Mouse (Mus musculus) retina, postnatal 1 day (tissue): ENCODE data around the gene Gm281.
"Not testable (repeated sequence)": the region's sequence is repeated elsewhere in the genome, so short reads cannot be mapped to it uniquely, and the experiment has no call there.

Experiments used
- DNase-seq: peaks from one replicate; pipeline ENCODE4 v3.0.0-alpha.2; 2012

The Gm281 gene

DNA sequence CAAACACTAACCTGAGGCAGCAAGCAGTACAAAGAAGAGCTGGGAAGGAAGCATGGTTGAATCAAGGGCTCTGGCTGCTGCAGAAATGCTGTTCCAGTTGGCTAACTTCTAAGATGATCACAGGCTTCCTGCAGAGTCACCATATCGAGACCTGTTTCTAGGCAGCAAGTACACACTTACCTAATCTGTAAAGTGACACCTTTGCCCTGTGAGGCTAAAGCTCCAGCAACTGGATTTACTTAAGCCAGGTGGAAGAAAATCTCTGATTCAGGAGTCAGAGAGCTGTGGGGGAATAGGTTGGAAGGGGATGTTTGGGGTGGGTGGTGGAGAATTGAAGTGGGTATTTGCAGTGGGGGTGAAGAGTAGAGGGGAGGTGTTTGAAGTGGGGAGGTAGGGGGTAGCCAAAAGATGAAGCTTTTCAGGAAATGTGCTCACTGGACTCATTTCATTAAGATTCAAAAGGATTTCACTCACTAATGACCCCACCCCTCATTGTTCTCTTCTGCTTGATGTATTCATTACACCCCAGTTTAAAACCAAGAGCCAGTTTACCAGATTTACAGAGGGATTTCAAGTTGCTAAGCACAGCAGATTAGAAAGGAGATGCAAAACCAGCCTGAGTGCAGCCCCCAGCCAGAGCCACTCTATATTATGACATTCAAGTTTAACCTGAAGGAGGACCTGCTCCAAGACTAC, at the start of gene Gm281:
TSS of gene Gm281 (minus strand) at position 92 of the 696 bp plus-strand sequence.
- no peak for DNase-seq

DNA sequence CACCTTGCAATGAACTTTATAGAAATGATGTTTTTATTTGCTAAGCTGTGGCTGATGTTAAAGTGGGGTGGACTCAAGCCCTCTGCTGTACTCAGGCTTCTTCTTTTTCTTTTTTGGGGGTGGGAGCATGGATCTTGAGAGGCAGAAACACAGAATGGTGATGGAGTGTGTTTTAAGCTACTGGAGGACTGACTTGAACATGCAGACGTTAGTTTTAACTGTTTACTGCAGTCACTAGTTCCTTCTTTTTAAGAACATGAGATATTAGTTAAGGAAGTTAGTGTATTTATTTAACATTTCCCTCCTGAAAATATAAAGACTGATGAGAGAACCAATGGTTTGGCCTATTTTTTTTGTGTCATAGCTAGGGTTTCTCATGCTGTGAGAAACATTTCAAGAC, 49.2 kb upstream of the Gm281 start:
- DNase-seq = no peak

DNA sequence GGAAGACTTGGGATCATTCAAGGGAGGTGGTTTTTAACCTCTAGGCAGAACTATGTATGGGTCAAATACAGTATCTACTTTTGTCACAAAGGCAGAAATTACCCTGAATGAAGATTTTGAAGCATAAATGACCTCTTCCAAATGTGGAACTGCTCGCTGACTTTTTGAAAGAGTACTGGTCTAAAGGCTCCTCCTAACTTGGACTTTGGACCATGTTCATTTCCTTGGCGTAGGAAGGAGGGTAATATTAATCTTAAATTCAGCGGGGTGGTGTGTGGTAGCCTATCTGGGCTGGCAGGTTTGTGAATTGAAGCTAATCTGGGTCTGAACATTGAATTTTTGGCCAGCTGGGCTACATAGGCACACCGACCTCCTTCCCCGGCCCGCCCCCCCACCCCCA, 48.2 kb upstream of the Gm281 start:
- no peak for DNase-seq

DNA sequence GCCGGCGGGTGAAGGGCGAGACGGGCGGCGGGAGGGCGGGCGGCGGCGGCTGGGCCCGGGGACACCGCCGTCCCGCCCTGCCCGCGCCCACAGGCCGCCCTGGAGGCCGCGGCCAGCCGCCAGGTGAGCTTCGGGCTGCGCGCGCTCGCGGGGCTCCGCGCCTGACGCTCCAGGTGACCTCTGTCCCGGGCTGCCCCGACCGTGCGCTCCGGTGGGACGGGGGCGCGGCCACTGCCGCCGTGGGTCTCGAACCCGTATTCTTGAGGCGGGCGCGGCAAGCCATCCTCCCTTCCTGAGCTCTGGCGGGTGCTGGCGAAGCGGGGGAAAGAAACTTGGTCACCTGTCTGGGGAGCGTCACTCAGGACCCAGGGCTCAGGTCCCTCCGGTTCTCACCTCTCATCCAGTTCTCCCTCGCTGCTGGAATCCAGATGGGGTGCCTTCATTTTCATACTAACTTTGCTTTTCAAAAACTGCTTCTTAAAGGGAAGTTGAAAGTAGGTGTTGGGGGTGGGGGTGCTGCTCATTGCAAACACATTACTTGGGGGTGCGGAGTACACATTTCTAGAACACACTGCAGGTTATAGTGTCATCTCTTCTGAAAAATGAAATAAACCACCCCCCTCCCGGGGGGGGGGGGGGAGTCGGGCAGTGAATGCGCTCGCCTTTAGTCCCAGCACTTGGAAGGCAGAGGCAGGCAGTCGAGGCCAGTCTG, 47.3 kb upstream of the Gm281 start, which contains the start of the genes Atxn7 and Thoc7:
TSS of gene Atxn7 (plus strand) at position 40 of the 712 bp plus-strand sequence.
TSS of gene Thoc7 (minus strand) at position 452 of the 712 bp plus-strand sequence.
- peak; percentile 59 for DNase-seq

DNA sequence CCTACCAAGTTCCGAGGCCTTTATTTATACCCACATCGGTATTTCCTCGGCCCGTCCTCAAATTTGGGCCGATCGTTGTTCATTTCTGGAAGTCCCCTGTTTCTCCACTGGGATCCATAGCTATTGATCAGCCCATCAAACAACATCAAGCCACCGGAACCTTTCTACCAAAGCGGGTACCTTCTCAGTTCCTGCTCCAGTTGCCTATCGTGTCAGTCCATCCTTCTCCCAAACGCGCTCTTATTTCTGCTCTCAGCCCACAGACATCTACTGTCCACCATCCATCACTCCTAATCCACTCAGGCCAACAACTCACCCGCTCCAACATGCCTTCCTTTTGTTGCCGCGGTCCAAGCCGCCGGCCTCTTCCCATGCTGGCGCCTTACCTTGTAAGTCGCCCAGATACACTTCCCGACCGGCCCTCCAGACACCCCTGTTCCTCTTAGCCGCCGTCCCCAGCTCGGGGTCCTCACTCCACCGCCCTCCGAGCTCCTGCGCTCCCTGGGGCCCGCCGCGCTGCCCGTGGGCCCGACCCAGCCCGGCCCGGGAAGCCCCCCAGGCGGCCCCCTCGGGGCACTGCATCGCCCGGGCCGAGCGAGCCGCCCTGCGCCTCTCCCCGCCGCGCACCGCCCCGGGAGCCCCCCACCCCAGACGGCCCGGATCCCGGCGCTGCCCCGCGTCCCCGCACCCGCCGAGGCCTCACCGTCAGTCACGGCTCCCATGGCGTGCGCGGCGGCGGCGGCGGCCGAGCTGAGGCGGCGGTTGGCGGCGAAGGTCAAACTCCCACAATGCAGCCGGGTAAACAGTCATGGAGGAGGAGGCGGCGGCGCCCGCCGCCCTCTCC, 46.4 kb upstream of the Gm281 start:
- peak; percentile 88 for DNase-seq

DNA sequence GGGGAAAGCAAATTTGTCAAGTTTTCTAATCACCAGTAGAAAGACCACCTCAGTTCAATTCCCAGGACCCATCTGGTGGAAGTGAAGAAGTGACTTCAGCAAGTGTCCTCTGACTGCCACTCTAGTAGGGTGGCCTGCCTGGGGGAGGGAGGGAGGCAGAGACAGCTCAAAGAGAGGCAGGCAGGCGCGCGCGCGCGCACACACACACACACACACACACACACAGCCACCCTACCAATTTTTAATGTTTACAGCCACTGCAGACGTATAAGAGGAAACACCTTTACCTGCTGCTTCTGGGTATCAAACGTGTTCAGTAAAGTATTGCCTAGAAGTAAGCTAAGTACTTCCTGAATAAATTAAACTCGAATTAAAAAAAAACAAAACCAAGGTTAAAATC, 45.8 kb upstream of the Gm281 start:
- peak; percentile 49 for DNase-seq

DNA sequence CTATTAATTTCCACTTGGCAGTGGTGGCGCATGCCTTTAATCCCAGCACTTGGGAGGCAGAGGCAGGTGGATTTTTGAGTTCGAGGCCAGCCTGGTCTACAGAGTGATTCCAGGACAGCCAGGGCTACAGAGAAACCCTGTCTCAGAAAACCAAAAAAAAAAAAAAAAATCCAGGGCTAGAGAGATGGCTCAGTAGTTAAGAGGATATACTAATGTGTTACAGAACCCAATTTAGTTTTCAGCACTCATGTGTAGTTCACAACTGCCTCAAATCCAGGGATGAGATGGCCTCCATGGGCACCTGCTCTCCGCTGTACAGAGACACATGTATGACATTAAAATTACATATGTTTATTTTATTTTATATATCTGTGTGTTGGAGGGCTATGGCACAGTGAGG, 37.9 kb upstream of the Gm281 start:
- not testable (repeated sequence) for DNase-seq

DNA sequence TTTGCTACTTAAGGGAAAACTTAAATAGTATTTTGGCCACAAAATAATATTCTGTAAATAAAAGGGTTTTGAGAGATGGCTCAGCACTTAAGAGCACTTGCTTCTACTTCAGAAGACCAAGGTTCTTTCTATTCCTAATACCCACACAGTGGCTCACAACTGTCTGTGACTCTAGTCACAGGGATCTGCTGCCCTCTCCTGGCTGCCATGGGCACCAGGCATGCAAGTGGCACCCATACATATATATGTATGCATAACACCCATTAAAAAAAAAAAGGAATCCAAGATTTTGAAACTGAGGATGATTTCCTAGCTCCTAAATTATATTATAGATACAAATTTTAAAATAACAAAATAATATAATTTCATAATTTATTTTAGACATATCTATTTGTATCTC, 36.1 kb upstream of the Gm281 start:
- peak; percentile 61 for DNase-seq

DNA sequence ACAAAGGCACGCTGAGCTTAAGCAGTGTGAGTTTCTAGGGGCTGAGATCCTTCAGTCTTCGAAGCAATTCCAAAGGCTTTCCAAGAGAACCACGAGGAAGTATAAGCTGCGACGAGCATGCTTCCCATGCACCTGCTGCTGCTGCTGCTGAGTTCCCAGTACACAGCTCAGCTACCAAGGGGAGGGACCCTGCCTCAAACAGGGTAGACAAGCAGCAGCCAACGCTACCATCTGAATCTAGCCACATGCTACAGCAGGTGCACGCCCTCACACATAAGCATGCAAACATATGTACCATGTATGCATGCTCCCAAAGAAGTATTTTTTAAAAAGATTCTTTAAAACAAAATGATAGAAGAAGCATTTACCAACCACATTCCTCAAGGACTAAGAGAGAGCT, 34.1 kb upstream of the Gm281 start:
- no peak for DNase-seq

DNA sequence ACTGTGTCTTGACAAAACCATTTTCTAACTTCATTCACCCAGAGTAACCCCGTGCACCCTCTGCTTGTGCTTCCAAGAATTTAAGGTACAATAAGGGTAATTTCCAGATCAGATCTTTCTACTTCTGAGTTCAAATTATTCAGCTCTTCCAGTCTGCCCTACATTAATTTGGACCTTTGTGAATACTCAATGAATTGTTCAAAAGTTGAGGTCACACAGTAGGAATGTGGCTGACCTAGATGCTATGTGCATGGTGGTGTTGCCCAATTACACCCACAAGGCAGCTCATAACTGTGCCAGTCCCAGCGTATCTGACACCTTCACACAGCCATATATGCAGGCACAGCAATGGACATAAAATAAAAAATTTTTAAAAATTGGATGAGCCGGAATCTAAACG, 30.4 kb upstream of the Gm281 start:
- DNase-seq = peak; percentile 48

DNA sequence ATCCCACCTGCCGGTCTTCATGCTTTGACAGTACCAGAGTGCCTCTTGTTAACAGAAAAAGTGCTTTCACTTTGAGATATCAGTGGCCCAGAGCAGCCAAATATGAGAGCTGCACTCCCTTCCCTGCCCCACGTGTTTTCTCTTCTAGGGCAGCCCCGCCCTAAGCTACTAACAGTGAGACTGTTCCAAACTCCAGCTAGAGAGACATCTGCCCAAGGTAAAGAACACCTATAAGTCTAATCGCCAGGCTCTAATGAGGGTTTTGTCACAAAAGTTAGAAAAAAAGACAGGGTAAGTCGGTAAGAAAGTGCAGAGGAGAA, 19.7 kb upstream of the Gm281 start:
- DNase-seq = no peak

DNA sequence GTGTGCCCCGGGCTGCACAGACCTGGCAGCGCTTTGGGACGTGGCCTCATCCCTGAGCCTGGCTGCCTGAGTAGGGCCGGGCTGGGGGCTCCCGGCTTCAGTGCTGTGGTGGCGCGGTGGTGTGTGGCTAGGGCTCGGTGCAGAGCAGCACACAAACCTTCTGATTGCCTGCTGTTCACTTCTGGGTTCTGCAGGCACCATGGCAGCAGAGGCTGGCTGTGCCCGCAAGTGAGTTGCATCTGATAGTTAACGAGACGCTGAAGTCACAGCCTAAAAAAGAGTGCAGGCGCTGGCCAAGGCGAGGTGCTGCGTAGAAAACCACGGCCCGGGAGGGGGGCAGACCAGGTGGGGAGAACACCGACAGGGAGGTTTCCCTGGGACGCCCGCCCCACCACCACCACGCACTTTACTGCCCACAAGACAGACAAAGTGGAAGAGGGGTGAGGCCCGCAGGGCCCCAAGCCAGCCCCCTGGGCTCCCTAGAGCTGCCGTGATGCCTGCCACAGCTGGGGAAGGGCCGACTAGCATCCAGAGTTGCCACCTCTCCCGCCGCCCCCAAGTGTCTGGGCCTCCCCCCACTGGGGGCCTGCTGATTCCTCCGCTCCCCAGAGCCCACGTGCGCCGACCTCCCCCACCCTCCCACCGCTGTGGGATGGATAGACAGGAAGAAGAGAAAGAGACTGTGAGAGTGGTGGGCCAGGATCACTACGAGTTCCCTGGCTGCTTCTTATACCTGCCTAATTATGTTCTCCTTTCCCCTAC, 19.2 kb upstream of the Gm281 start:
- DNase-seq = peak; percentile 39

DNA sequence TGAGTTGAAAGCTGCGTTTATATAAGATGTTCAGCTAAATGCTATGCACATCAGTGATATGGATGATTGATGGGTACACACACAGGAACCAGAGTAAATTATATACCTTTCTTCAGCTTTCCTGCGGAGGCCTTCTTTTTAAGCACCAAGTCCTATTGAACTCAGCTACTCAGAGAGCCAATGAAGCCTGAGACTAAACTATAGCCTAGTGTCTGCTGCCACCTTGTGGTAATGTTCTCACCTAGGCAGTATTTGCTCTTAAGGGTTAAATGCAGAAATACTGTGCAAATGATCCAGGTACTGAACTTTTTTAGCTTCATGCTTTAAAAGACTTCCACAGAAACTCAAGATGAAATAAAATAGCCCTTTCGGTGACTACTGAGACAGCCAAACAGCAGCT, 3.4 kb upstream of the Gm281 start:
- DNase-seq = peak; percentile 91

DNA sequence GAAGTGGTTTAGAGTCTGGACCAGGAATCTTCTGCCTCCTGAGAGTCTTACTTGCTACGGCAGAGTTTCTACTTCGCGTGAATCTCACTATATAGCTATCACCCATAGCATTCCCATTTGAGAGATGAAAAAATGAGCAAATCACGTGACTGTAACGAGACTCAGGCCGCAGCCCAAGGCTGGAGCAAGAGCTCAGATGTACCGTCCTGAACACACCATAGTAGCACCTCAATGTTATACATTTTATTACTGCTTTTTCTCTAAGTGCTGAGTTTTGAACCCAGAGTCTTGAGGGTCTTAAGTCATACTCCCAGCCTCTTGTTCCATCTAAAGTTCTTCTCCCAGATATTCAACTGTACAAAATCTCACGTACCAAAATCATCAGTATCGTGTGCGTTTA, 2.9 kb upstream of the Gm281 start:
- DNase-seq = no peak

DNA sequence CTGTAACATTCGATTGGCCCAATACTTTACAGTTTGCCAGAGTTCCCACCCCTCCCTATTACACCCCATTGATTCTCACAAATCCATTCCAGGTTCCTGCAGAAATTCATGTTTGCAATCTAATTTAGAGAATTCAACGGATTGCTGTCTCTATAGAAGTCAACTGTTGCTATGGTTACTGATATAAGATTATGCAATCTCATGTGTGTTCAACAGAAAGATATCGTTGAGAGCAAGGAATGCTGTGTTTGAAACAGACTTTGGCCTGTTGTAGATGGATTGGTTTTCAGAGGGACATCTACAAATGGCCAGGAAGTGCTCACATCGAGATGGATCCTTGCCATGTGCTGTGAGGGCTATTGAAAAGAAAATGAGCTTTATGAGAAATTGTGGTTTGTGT, 929 bp upstream of the Gm281 start:
- DNase-seq = no peak

DNA sequence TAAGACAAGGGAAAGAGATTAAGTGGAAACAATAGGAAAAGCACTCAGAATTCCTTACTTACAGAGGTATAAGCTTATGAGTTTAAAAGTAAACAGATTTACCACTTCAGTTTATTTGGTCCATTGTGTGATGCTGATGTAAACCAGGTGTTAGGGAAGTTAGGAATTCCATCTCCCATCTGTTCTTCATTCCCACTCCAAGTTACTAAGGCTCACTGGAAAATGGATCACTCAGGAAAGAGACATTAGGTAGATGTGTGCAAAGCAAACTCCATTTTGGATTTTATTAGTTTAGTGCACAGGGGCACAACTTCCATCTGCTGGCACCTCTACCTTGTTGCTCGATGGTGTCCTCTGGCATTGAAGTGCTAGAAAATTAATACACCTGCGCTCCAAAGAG, 4.1 kb downstream of the Gm281 start:
- no peak for DNase-seq

DNA sequence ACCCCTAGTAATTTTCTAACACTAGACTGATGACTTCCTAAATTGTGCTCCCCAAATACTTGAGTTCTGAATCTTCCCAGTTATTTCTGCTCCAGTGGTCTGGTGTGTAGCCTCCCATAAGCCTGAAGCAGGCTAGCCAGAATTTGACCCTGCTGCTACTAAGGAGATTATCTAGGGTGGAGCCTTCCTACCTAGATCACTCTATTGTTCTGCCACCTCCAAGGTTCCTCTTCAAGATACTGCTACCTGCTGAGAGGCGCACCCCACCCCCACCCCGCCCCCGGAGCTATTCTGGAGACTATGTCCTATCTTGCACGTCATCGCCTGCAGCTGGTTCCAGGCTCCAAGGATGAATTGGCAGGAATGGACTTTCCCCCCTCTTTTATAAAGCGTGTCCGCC, 7.1 kb downstream of the Gm281 start:
- DNase-seq = no peak

DNA sequence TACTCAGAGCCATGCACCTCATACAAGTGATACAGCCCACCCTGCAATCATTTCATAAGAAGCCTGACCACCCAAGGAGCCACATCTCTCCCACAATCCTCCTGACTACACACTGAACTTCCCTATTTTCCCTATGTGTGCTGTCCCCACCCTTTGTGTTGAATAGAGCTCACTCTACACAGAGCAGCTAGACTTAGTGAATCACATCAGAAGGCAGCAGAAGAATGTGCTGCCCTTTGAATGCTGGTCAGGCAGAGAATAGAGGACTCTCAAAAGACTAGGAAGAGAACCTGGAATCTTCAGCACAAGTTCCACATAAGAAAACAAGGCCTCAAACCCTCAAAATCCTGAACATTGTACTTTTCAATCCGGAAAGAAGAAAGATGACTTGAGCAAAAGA, 7.8 kb downstream of the Gm281 start:
- DNase-seq = no peak

DNA sequence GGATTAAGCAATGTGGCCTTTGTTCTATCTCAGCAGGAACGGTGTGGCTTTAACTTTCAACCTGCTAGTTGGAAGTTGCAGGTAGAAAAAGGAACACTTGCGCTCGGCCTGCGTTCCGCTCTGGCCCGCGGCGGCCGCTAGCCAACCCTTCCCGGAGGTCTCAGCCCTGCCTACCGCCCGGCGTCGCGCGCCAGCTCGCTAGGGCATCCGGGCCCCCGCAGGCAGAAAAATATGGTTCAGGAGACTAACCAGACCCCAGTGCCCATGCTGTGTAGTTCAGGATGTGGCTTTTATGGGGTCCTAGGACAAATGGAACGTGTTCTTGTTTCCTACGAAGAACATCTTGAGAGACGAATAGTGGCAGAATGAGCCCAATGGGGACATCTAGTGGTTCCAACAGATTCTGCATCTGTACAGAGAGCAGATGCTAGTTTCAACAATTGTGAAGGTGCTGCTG, 12.6 kb downstream of the Gm281 start:
- DNase-seq = peak; percentile 89

DNA sequence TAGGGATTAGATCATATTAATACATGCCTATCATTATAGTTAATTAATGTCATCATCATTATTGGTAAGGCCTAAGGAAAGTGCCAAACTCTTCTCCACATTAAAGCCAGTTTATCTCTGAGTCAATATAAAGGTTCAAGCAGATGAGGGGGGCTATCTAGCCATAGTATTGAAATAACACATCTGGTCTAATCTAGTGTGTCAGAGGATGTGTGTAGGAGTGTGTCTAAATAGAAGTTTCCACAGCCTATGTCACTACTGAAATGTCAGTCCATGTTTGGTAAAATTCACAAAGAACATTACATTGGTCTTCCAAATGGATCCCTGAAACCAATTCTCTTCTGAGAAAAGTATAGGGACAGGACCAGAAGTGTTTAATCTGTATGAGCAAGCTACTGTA, 19.1 kb downstream of the Gm281 start:
- DNase-seq = no peak

DNA sequence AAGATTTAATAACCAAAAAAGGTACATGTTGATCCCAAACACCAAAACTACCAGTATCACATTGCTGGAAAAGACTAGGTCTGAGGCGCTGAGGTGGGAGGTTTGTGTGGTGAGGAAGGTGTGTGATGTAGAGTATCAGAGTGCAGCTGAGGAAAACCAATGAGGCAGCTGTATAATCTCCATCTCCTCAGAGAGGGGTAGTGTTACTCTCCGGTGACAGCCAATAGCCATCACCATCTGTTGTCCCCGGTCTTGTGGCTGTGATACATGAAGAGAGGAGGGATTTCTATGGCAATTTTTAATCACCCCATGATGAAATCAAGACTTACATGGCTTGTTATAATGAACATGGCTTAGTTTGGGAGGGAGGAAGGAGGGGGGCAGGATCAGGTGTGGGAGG, 20.5 kb downstream of the Gm281 start:
- no peak for DNase-seq

DNA sequence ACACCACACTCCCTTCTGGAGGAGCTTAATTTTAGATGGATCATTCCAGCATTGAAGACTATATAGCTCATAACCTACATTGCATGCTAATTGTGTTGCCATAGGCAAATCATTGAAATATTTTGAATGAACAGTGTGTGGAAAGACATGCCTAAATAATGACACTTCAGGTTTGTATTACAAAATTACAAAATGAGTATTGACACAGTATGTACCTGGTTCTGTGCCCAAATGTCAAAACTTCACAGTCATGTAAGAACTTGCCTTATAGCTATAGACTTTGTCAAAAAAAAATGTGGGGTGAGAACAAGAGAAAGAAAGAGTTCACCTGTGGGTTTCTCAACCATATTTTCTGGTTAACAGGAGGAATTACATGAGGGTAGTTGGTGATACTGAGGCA, 52.9 kb downstream of the Gm281 start:
- no peak for DNase-seq
